ENCODE assay signal across 8 mouse cellular contexts in genomic region chr17:32350382-32350983, GRCm38 (mm10). TPM values are rescaled to one million over a fixed set of nuclear protein-coding genes. Genes with fewer than 3 reads are reported as not detected.
DNase-seq lines count a peak whose midpoint lies in the region; ATAC-seq and TF ChIP-seq lines count a peak whose summit lies in the region.

Akap8l (minus strand) TSS chr17:32350607.

- TF ChIP-seq EP300 in liver, embryonic 14.5 days (IDR thresholded peaks at IDR 0.05; ENCODE audit: low read depth): peak; percentile 64; the same call in 1 of the 2 replicates
- TF ChIP-seq EP300 in stomach, postnatal 0 days (optimal IDR thresholded peaks at IDR 0.05): peak; percentile 90

- H3K27me3 ChIP-seq in forebrain, embryonic 10.5 days (ENCODE audit: poor library complexity, severe bottlenecking): no peaks in the 10 kb centered on the region
- H3K27me3 ChIP-seq in heart, embryonic 15.5 days: no peaks in the 10 kb centered on the region
- H3K27me3 ChIP-seq in liver, embryonic 14.5 days (ENCODE audit: control insufficient read depth, insufficient read depth, low read length): no peaks in the 10 kb centered on the region
- H3K27me3 ChIP-seq in neural tube, embryonic 11.5 days (ENCODE audit: control insufficient read depth, insufficient read depth, low read length): no peaks in the 10 kb centered on the region
- no peaks in the 10 kb centered on the region for H3K27me3 ChIP-seq in stomach, postnatal 0 days (ENCODE audit: control insufficient read depth, insufficient read depth, low read length)

- H3K4me2 ChIP-seq in heart, embryonic 15.5 days: peak within 1 kb of the TSS; percentile 84
- H3K4me2 ChIP-seq in liver, embryonic 14.5 days (ENCODE audit: low read depth): peak within 1 kb of the TSS; percentile 96
- peak within 1 kb of the TSS; percentile 89 for H3K4me2 ChIP-seq in neural tube, embryonic 11.5 days (ENCODE audit: low read depth)
- H3K4me2 ChIP-seq in stomach, postnatal 0 days (replicated peaks; ENCODE audit: low read depth): peak within 1 kb of the TSS; percentile 92

- ATAC-seq in heart, embryonic 15.5 days (replicated peaks; ENCODE audit: insufficient number of reproducible peaks, insufficient read depth, low FRiP score, low read depth): peak; percentile 95
- peak; percentile 95 for ATAC-seq in liver, embryonic 14.5 days (ENCODE audit: insufficient read depth)
- ATAC-seq in neural tube, embryonic 11.5 days (ENCODE audit: insufficient read depth, low FRiP score, low TSS enrichment): peak; percentile 96
- peak; percentile 98 for ATAC-seq in stomach, postnatal 0 days (ENCODE audit: low FRiP score, low TSS enrichment)

- TF ChIP-seq CTCF in liver, embryonic 14.5 days (IDR thresholded peaks at IDR 0.05; ENCODE audit: low read depth): no peak
- 0 out of 2 replicates have a peak, but pooled peaks have one; percentile 6 for TF ChIP-seq CTCF in stomach, postnatal 0 days (IDR thresholded peaks at IDR 0.05; ENCODE audit: low read depth)

- peak within 1 kb of the TSS; percentile 87 for H3K9ac ChIP-seq in heart, embryonic 15.5 days
- H3K9ac ChIP-seq in liver, embryonic 14.5 days (replicated peaks): peak within 1 kb of the TSS; percentile 87
- peak within 1 kb of the TSS; percentile 85 for H3K9ac ChIP-seq in neural tube, embryonic 11.5 days (ENCODE audit: low read length)
- peak within 1 kb of the TSS; percentile 89 for H3K9ac ChIP-seq in stomach, postnatal 0 days (ENCODE audit: low read length)

- H3K4me1 ChIP-seq in forebrain, embryonic 10.5 days: peaks cover 27% of the 10 kb centered on the region
- peaks cover 34% of the 10 kb centered on the region for H3K4me1 ChIP-seq in heart, embryonic 15.5 days (replicated peaks)
- peaks cover 13 to 17% of the 10 kb centered on the region in 2 experiments for H3K4me1 ChIP-seq in liver, embryonic 14.5 days (replicated peaks; ENCODE audit: control insufficient read depth in 2 of 2, insufficient read depth in 2 of 2, low read length in 1 of 2)
- peaks cover 4% of the 10 kb centered on the region for H3K4me1 ChIP-seq in neural tube, embryonic 11.5 days (ENCODE audit: control insufficient read depth, insufficient read depth, low read length)
- H3K4me1 ChIP-seq in stomach, postnatal 0 days (replicated peaks; ENCODE audit: control insufficient read depth, insufficient read depth): peaks cover 3% of the 10 kb centered on the region; the same call in 1 of the 2 replicates

- DNase-seq in CD8-positive naive resting alpha-beta T cell, adult 2 months (ENCODE audit: low read depth in 2 of 2, low spot score in 2 of 2): peak; percentile 88 to 91
- DNase-seq in c-Kit-positive CD71-negative TER-119-negative erythroid progenitor cells, embryonic 14.5 days (ENCODE audit: low read depth): peak; percentile 96
- DNase-seq in forebrain, embryonic 10.5 days (ENCODE audit: extremely low spot score, low spot score): peak; percentile 93
- DNase-seq in kidney, postnatal 25 days: peak; percentile 98
- peak; percentile 98 to 99 (median 98) for DNase-seq in liver, embryonic 14.5 days (ENCODE audit: low read depth in 3 of 3, low spot score in 3 of 3)
- DNase-seq in neural tube, embryonic 11.5 days (ENCODE audit: low spot score): peak; percentile 92
- DNase-seq in stomach, postnatal 0 days (ENCODE audit: low spot score): peak; percentile 95

- H3K4me3 ChIP-seq in forebrain, embryonic 10.5 days: peak within 1 kb of the TSS; percentile 81
- peak within 1 kb of the TSS; percentile 79 for H3K4me3 ChIP-seq in heart, embryonic 15.5 days
- peak within 1 kb of the TSS; percentile 81 to 88 for H3K4me3 ChIP-seq in liver, embryonic 14.5 days (ENCODE audit: insufficient read depth in 1 of 2, low read depth in 2 of 2, low read length in 2 of 2)
- H3K4me3 ChIP-seq in neural tube, embryonic 11.5 days (ENCODE audit: low read depth, low read length): peak within 1 kb of the TSS; percentile 84
- H3K4me3 ChIP-seq in stomach, postnatal 0 days (ENCODE audit: low read depth, low read length): peak within 1 kb of the TSS; percentile 93

- peaks cover 24% of the 10 kb centered on the region for H3K36me3 ChIP-seq in forebrain, embryonic 10.5 days (replicated peaks)
- H3K36me3 ChIP-seq in heart, embryonic 15.5 days: peaks cover 13% of the 10 kb centered on the region
- H3K36me3 ChIP-seq in liver, embryonic 14.5 days (replicated peaks; ENCODE audit: control insufficient read depth, insufficient read depth, low read depth): peaks cover 13% of the 10 kb centered on the region
- peaks cover 9% of the 10 kb centered on the region for H3K36me3 ChIP-seq in neural tube, embryonic 11.5 days (ENCODE audit: control insufficient read depth, insufficient read depth, low read length)
- H3K36me3 ChIP-seq in stomach, postnatal 0 days (ENCODE audit: control insufficient read depth, insufficient read depth, low read length): peaks cover 3% of the 10 kb centered on the region; the same call in 1 of the 2 replicates

- H3K27ac ChIP-seq in forebrain, embryonic 10.5 days: peak within 1 kb of the TSS; percentile 91
- H3K27ac ChIP-seq in heart, embryonic 15.5 days: peak within 1 kb of the TSS; percentile 89
- peak within 1 kb of the TSS; percentile 88 for H3K27ac ChIP-seq in liver, embryonic 14.5 days
- peak within 1 kb of the TSS; percentile 83 for H3K27ac ChIP-seq in neural tube, embryonic 11.5 days (ENCODE audit: low read depth, low read length)
- peak within 1 kb of the TSS; percentile 86 for H3K27ac ChIP-seq in stomach, postnatal 0 days (replicated peaks)

- H3K9me3 ChIP-seq in forebrain, embryonic 10.5 days: no peaks in the 10 kb centered on the region
- H3K9me3 ChIP-seq in heart, embryonic 15.5 days (replicated peaks): no peaks in the 10 kb centered on the region
- H3K9me3 ChIP-seq in liver, embryonic 14.5 days (ENCODE audit: control insufficient read depth, low read length): no peaks in the 10 kb centered on the region
- H3K9me3 ChIP-seq in neural tube, embryonic 11.5 days (ENCODE audit: control insufficient read depth, low read length): no peaks in the 10 kb centered on the region
- no peaks in the 10 kb centered on the region for H3K9me3 ChIP-seq in stomach, postnatal 0 days (ENCODE audit: control insufficient read depth, low read length)

- WGBS in forebrain, embryonic 10.5 days: under 1% methylated on average over 37 of the region's 37 CpGs
- under 1% methylated on average over 37 of the region's 37 CpGs for WGBS in heart, embryonic 15.5 days
- WGBS in liver, embryonic 14.5 days (ENCODE audit: insufficient replicate concordance): under 1% methylated on average over 37 of the region's 37 CpGs
- WGBS in neural tube, embryonic 11.5 days: under 1% methylated on average over 37 of the region's 37 CpGs
- WGBS in stomach, postnatal 0 days: under 1% methylated on average over 37 of the region's 37 CpGs

RNA-seq across cellular contexts. Expression of gene Akap8l, which starts in this region (rescaled TPM):
- polyA plus RNA-seq in forebrain, embryonic 10.5 days (2016; fragmentation: Nextera tagmentation; extraction: Ambion mirVana): 79.0 and 79.9 TPM in 2 replicates
- 88.1 and 98.5 TPM in 2 replicates for polyA plus RNA-seq in heart, embryonic 15.5 days (2015; fragmentation: Nextera tagmentation; extraction: Ambion mirVana)
- polyA plus RNA-seq in liver, embryonic 14.5 days (2012; rRNA removed): 24.1 and 35.4 TPM in 2 replicates
- 18.9 and 23.5 TPM in 2 replicates for polyA plus RNA-seq in liver, embryonic 14.5 days (2014; fragmentation: Nextera tagmentation; extraction: Ambion mirVana)
- polyA plus RNA-seq in neural tube, embryonic 11.5 days (2014; fragmentation: Nextera tagmentation; extraction: Ambion mirVana): 73.2 and 81.3 TPM in 2 replicates
- 25.2 and 31.7 TPM in 2 replicates for polyA plus RNA-seq in stomach, postnatal 0 days (2015; fragmentation: Nextera tagmentation; extraction: Ambion mirVana)

Comparison
In these comparisons a context has a peak if more than half of its experiments do, and no peak if none do; other contexts are left out.
1. Peak in every context shown above with its lines: DNase-seq, ATAC-seq, H3K4me3 ChIP-seq and H3K27ac ChIP-seq.